Mouse (Mus musculus): Measurements from ENCODE around the gene Tgoln1.

Gene Tgoln1

DNA sequence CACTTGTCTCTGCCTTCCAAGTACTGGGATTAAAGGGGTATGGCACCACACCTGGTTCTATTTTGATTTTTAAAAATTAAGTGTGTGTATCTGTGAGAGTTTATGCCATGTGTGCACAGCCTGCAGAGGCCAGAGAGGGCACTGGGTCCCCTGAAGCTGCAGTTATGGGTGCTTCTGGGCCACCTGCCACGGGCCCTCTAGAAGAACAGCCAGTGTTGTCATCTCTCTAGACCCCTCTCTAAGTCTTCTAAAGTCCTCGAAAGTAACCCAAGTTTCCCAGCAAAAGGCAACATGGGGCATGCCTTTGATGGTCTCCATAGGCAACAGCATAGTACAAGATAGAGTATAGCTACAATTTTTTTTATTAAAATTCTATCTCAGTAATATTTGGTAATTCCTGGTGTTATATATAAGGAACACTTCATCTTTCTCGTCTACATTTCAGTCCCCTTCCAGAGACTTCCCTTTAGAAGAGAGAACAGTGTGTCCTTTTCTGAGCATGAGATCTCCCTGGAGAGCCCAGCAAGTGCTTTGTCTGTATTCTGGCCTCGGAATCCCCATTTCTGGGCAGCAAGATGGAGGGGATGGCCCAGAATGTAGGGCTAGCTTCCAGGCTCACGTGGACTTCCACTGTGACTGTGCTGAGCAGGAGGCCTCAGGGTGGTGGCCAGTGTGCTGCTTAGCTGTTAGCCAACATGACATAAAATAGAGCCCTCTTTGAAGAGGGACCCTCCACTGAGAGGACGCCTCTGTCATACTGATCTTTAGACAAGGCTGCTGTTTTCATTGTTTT, 23.6 kb downstream of the Tgoln1 start:
- DNase-seq (ENCODE audit: low spot score): no peak

DNA sequence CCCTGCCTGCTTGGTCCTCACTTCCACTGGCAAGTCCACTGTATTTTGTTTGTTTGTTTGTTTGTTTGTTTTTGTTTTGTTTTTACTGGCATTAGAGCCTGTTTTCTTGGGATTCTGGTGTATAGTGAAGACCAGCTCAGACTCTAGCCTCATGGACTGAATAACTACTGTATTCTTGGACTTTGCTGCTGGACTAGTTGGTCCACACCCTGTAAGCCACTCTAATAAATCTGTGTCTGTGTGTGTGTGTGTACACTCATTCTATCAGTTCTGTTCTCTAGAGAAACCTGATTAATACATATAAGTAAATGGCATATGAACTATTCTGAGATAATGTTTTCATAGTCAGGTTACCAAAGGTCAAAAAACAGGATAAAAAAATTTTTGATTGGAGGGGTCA, 26.7 kb downstream of the Tgoln1 start:
- no peak for DNase-seq (ENCODE audit: low spot score)

DNA sequence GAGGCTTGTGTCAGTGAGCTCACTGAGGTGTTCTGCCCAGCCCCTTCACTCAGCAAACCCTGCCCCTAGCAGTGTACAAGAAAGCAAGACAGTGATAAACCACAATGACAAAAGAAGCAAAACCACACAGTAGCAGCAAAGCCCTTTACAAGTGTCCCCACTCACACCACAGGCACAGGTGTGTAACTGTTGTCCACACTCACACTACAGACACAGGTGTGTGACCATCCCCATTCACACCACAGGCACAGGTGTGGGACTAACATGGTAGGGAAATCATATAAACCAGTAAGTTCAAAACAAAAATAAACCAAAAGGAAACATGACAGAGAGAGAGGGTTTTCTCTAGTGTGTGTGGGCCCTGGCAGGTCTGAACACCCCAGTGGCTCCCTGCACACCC, 28.5 kb downstream of the Tgoln1 start:
- DNase-seq (ENCODE audit: low spot score): no peak

DNA sequence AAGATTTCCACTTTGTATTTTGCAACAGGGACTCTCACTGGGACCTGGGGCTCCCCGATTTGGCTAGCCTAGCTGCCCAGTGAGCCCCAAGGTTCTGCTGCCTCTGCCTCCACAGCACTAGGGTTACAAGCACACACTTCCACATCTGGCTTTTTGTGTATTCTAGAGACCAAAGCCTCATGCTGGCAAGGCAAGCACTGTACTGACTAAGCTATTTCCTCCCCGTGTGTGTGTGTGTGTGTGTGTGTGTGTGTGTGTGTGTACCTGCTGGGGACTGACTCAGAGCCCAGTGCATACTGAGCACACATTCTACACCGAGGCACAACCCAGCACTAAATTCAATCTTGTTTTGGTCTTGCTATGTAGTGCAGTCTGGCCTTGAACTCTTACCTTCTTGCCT, 30.1 kb downstream of the Tgoln1 start:
- no peak for DNase-seq (ENCODE audit: low spot score)

DNA sequence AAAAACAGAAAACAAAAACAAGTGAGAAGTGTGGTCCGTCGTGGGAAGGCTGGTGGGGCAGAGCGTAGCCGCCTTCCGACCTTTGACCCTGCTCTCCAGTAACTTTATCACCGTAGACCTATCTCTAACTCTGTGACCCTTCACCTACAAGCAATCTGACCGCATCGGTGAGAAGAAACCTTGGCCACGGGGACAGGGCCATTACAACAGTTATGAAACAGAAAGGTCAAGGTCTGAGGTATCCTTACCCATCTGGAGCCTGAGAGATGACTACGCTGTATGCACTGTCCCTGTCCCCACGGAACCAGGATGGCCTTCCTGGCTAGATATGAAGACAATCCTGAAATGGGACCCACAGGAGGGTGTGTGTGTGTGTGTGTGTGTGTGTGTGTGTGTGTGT, 32.6 kb downstream of the Tgoln1 start:
- DNase-seq (ENCODE audit: low spot score): no peak

DNA sequence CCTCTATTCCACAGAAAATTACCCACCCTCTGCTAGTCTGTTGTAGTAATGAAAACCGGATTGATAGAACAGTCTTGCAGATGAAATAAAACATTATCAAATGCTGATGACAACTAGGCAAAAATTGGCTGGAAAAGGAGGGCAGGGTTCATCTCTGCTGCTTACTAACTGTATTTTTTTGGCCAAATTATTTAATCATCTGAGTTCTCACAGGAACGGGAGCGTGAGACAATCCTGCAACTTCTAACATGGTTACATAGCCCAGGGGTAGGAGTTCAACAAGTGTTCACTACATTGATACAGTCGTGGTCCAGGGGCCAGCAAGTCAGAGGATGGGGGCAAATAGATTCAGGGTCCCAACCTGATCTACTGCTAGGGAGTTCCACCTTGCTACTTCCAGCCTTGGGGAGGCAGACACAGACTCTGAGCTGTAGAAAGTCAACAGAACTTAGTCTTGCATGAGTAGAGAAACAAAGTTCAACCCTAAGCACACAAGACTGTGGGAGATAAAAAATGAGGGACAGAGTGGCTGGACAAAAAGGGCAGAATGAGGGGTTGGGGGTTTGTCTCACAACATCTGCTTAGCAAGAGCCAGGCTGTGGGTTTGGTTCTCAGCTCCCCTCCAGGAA, 33.5 kb downstream of the Tgoln1 start:
- DNase-seq (ENCODE audit: low spot score): no peak

DNA sequence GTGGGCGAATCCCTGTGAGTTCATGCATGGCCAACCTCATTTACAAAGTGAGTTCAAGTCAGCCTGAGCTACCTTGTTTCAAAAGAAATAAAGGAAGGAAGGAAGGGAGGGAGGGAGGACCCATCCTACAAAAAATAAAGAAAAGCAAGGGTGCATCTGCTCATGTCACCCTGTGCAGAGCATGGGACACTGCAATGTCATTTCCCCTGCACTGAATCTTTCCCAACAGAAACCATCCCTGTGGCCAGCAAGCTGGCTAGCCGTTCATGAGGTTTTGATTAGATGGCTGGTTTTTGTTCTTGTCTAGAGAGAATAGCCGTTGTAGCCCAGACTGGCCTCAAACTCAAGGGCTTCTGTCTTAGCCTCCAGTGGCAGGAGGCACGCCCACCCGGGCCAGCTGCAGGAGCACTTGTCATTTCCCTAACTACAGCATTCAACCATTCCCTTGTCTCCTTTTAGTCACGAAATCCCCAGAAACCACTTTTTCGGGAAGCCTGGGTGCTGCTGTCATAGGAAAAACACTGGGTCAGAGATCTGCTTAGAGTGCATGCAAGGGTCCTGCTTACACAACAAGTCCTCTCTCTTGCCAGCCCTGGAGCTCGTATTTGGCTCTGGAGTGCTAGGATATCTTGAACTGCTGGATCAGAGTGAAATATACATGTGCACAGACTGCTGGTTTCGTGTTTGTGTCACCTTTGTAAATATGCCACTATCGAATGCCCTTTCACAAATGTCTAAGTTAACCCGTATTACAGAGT, 35.0 kb downstream of the Tgoln1 start:
- no peak for DNase-seq (ENCODE audit: low spot score)

DNA sequence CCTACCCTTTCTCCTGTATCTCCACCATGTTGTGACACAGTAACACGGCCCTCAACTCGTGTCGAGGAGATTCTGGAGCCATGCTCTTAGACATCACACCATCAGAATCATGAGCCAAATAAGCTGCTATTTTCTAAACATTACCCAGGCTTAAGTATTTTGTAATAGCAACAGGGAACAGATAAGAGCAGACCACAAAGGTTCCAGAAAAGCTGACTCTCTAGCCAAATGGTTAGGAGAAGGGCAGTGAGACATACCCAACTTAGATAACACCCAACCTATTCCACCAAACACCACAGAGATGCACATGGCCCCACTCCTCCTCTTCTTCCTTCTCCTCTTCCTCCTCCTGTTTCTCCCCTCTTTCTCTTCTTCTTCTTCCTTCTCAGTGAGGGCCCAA, 40.8 kb downstream of the Tgoln1 start:
- no peak for DNase-seq (ENCODE audit: low spot score)

DNA sequence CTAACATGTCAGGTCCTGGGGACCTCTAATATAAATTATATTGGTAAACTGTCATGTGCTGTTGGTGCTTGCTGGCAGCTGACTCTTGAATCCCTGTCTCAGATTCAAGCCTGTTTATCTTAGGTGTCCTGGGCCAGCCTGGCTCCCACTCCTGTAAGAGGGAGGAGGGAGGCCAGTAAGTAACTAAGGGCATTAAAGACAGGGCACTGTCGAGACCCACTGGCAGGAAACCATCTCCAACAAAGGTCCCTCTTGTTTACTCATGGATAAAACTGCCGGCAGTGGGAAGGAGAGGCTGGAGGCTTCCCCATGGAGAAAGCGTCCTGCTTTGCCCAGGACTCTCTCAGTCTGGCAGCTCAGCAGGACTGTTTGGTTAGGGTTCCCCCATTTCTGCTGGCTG, 45.0 kb downstream of the Tgoln1 start:
- DNase-seq (ENCODE audit: low spot score): no peak

DNA sequence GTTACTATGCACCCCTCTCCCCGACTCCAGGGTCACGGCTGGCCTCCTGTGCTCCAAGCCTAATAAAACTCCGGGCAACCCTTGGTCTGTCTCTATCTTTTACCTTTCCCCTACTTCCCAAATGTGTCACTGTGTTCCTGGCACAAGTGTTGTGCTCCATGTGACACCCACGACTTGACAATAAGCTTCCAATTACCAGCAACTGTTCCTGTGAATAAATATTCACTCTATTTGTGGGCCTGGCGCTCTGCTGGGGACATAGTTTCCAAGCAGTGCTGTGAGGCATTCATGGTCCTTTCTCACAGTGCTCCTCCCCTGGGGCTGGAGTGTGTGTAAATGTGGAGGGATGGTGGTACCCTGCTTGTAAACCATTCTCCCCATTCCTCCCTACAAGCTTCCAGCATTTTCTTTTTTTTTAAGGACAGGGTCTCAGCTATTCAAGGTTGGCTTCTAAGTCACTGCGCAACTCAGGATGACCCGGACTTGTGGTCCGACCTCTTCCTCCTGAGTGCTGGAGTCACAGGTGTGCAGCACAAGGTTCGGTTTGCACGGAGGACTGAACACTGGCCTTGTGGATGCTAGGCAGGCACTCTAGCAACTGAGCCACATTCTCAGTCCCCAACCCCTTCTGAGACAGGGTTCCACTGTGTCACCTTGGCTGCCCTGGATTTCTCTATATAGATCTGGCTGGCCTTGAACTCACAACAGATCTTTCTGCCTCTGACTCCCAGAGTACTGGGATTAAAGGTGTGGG, 46.0 kb downstream of the Tgoln1 start:
- no peak for DNase-seq (ENCODE audit: low spot score)

DNA sequence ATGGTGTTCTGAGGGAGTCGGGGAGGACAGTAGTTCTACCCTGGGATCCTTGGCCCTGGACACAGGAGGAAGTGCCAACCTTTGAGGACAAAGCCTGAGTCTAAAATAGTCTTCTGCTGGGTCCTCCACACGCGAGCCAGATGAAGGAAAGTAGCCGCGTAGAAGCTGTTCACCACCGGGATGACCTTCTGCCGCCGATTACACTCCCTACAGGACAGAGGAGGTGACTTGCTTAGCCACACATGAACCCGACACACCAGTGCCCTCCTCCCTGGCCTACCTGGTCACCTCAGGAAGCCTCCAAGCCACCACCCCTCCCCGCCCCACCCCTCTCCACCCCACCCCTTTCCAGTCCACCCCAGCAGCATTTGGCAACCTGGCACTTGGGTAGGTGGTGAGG, 48.1 kb downstream of the Tgoln1 start:
- DNase-seq (ENCODE audit: low spot score): no peak

DNA sequence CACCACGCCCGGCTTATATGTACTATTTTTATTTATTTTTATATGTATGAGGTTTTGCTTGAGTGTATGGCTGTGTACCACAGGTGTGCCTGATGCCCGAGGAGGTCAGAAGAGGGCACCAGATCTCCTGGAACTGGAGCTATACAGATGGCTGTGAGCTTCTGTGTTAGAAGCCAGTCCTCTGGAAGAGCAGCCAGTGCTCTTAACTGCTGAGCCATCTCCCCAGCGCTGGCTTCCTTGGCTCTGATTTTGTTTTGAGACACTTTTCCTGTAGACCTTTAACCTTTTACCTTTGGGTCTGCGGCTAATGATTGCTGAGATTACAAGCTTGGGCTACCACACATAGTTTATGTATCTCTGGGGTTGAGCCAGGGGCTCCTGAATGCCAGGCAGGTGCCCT, 49.3 kb downstream of the Tgoln1 start:
- DNase-seq (ENCODE audit: low spot score): no peak

DNA sequence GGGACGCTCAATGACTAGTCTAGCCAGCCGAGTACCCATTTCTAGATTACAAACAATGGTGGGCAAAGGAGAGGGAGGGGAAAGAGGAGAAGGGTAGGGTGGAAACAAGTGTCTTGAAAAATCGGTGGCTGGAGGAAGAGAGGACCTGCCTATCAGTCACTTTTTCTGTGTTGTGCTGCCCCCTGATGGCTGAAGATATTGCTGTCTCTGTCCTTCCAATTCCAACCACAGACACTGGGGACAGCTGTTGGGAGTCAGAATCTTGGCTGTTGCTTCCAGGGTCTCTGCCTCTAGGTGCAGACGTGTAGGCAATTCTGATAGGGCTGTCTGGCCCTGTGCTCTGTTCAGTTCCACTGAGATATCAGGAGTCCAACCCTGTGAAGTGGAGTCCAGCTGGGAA, 50.8 kb downstream of the Tgoln1 start:
- DNase-seq (ENCODE audit: low spot score): peak; percentile 75

DNA sequence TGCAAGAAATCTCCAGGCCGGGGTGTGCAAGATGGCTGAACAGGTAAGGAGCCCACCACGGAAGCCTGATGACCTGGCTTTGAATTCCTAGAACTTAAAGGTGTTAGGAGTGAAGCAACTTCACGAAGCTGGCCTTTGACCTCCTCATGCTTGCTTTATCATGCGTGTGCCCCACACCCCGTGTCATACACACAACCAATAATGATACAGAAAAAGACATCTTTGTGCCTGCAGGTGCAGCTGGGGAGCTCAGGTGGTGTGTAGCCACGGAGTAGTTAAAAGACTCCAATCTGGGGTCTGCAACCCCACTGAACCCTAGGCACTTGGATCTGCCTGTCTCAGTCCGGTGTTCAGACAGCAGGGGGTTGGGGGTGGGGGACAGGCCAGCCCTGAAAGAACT, 51.3 kb downstream of the Tgoln1 start:
- no peak for DNase-seq (ENCODE audit: low spot score)

DNA sequence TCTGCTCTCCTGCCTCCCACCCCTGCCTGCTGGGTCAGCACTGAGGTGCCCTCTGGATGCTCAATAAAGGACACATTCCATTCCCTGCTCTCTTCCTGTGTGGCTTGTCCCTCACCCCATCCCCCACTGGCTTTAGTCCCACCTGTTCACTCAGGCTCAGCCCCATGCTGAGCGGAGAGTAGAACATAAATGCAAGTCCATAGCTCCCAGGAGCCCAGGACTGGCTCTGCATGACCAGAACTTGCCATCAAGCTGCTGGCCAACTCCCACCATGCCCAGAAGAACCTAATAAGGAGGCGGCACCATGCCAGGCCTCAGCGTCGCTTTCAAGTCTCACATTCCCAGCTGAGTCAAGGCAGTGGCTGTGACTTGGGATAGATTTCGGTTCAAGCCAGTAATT, 53.9 kb downstream of the Tgoln1 start:
- DNase-seq (ENCODE audit: low spot score): no peak

DNA sequence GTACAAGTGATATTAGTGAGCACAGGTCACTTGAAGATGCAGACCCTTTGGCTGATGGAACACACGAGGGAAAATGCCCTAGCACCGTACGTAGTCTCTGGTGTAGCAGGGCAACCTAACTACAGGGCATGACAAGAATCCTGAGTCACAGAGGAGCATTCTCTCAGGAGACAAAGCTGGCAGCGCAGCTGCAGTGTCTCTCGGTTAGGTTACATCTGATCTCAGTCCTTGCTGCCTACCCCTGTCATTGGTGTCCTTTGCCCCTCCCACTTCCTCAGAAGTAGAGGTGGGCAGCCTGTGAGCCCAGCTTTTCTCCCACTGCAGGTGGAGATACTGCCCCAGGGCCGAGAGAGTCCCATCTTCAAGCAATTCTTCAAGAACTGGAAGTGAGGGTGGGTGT, 54.3 kb downstream of the Tgoln1 start:
- no peak for DNase-seq (ENCODE audit: low spot score)

DNA sequence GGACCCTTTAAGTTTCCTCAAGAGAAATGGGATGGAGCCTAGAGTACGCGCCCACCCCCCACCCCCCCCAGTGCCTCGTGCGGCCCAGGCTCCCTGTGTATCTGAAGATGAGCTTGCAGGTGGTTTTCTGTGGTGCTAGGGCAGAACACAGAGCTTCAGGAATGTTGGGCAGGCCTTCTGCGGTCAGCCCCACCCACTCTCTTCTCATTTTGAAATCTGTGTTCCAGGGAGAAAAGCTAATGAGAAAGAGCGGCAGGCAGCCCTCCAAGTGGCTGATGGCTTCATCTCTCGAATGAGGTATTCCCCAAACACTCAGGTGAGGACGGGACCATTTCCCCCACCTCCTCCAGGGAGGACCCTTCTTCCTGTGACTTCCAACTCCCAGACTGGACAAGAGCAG, 56.0 kb downstream of the Tgoln1 start:
- no peak for DNase-seq (ENCODE audit: low spot score)
